Mouse (Mus musculus): ENCODE data around the gene Trib2. TPM values are rescaled to one million over a fixed set of nuclear protein-coding genes. Genes with fewer than 3 reads are reported as not detected.

Gene Trib2
- polyA plus RNA-seq, 1 experiment from 2014 or later, result 11.2 TPM

GRCm38 (mm10) chr12:15795886-15796285 is 20.8 kb downstream of the Trib2 start:
- H3K27ac ChIP-seq (ENCODE audit: low read depth, low read length), result no peak overlapping the region
- no peak for ATAC-seq
- H3K9ac ChIP-seq (ENCODE audit: low read depth, low read length), result no peak overlapping the region
- H3K36me3 ChIP-seq (ENCODE audit: control insufficient read depth, insufficient read depth), result peaks cover 13% of the 10 kb centered on the region; the same call in 1 of the 2 replicates
- H3K4me1 ChIP-seq (replicated peaks; ENCODE audit: control insufficient read depth, insufficient read depth, low read length), result no peaks in the 10 kb centered on the region
- H3K9me3 ChIP-seq (ENCODE audit: control insufficient read depth), result no peaks in the 10 kb centered on the region
- TF ChIP-seq CTCF (IDR thresholded peaks at IDR 0.05; ENCODE audit: low read depth), result no peak
- H3K4me3 ChIP-seq (ENCODE audit: low read depth, low read length), result no peak overlapping the region
- WGBS, result 78% methylated on average over 3 of the region's 3 CpGs
- no peak overlapping the region for H3K4me2 ChIP-seq (replicated peaks; ENCODE audit: low read depth)
- H3K27me3 ChIP-seq (replicated peaks; ENCODE audit: control insufficient read depth, insufficient read depth, low read length), result no peaks in the 10 kb centered on the region

GRCm38 (mm10) chr12:15793336-15793735 is 23.4 kb downstream of the Trib2 start:
- Histone ChIP-seq H3K9me3 (ENCODE audit: control insufficient read depth) (no peaks in the 10 kb centered on the region), H3K27me3 (replicated peaks; ENCODE audit: control insufficient read depth, insufficient read depth, low read length) (no peaks in the 10 kb centered on the region), H3K4me3 (ENCODE audit: low read depth, low read length) (no peak overlapping the region), H3K9ac (ENCODE audit: low read depth, low read length) (no peak overlapping the region), H3K4me1 (replicated peaks; ENCODE audit: control insufficient read depth, insufficient read depth, low read length) (no peaks in the 10 kb centered on the region), H3K4me2 (replicated peaks; ENCODE audit: low read depth) (no peak overlapping the region), H3K27ac (ENCODE audit: low read depth, low read length) (no peak overlapping the region; the same call in 1 of the 2 replicates), H3K36me3 (ENCODE audit: control insufficient read depth, insufficient read depth) (peaks cover 13% of the 10 kb centered on the region; the same call in 1 of the 2 replicates)
- no peak for ATAC-seq
- no peak for TF ChIP-seq CTCF (IDR thresholded peaks at IDR 0.05; ENCODE audit: low read depth)
- WGBS, result 87% methylated on average over 8 of the region's 8 CpGs

GRCm38 (mm10) chr12:15790181-15790580 is 26.5 kb downstream of the Trib2 start:
- no peak for ATAC-seq
- no peaks in the 10 kb centered on the region for H3K27me3 ChIP-seq (replicated peaks; ENCODE audit: control insufficient read depth, insufficient read depth, low read length)
- H3K27ac ChIP-seq (ENCODE audit: low read depth, low read length), result no peak overlapping the region
- no peaks in the 10 kb centered on the region for H3K9me3 ChIP-seq (ENCODE audit: control insufficient read depth)
- 76% methylated on average over 2 of the region's 2 CpGs for WGBS
- no peak for TF ChIP-seq CTCF (IDR thresholded peaks at IDR 0.05; ENCODE audit: low read depth)
- H3K36me3 ChIP-seq (ENCODE audit: control insufficient read depth, insufficient read depth), result peaks cover 13% of the 10 kb centered on the region; the same call in 1 of the 2 replicates
- H3K4me3 ChIP-seq (ENCODE audit: low read depth, low read length), result no peak overlapping the region
- no peak overlapping the region for H3K4me2 ChIP-seq (replicated peaks; ENCODE audit: low read depth)
- no peak overlapping the region for H3K9ac ChIP-seq (ENCODE audit: low read depth, low read length)
- H3K4me1 ChIP-seq (replicated peaks; ENCODE audit: control insufficient read depth, insufficient read depth, low read length), result no peaks in the 10 kb centered on the region

GRCm38 (mm10) chr12:15777047-15777446 is 39.7 kb downstream of the Trib2 start:
- H3K9me3 ChIP-seq (ENCODE audit: control insufficient read depth), result no peaks in the 10 kb centered on the region
- no peaks in the 10 kb centered on the region for H3K4me1 ChIP-seq (replicated peaks; ENCODE audit: control insufficient read depth, insufficient read depth, low read length)
- TF ChIP-seq CTCF (IDR thresholded peaks at IDR 0.05; ENCODE audit: low read depth), result no peak
- no peak overlapping the region for H3K4me3 ChIP-seq (ENCODE audit: low read depth, low read length)
- ATAC-seq, result no peak
- no peak overlapping the region for H3K4me2 ChIP-seq (replicated peaks; ENCODE audit: low read depth)
- H3K36me3 ChIP-seq (ENCODE audit: control insufficient read depth, insufficient read depth), result no peaks in the 10 kb centered on the region
- no peak overlapping the region for H3K27ac ChIP-seq (ENCODE audit: low read depth, low read length)
- H3K27me3 ChIP-seq (replicated peaks; ENCODE audit: control insufficient read depth, insufficient read depth, low read length), result no peaks in the 10 kb centered on the region
- no peak overlapping the region for H3K9ac ChIP-seq (ENCODE audit: low read depth, low read length)

GRCm38 (mm10) chr12:15771686-15772085 is 45.0 kb downstream of the Trib2 start:
- H3K27me3 ChIP-seq (replicated peaks; ENCODE audit: control insufficient read depth, insufficient read depth, low read length), result no peaks in the 10 kb centered on the region
- no peak for ATAC-seq
- no peaks in the 10 kb centered on the region for H3K36me3 ChIP-seq (ENCODE audit: control insufficient read depth, insufficient read depth)
- H3K27ac ChIP-seq (ENCODE audit: low read depth, low read length), result no peak overlapping the region
- 65% methylated on average over 6 of the region's 6 CpGs for WGBS
- H3K9me3 ChIP-seq (ENCODE audit: control insufficient read depth), result no peaks in the 10 kb centered on the region
- TF ChIP-seq CTCF (IDR thresholded peaks at IDR 0.05; ENCODE audit: low read depth), result no peak
- H3K4me1 ChIP-seq (replicated peaks; ENCODE audit: control insufficient read depth, insufficient read depth, low read length), result no peaks in the 10 kb centered on the region
- no peak overlapping the region for H3K4me2 ChIP-seq (replicated peaks; ENCODE audit: low read depth)
- no peak overlapping the region for H3K4me3 ChIP-seq (ENCODE audit: low read depth, low read length)
- no peak overlapping the region for H3K9ac ChIP-seq (ENCODE audit: low read depth, low read length)

GRCm38 (mm10) chr12:15768536-15768935 is 48.2 kb downstream of the Trib2 start:
- no peaks in the 10 kb centered on the region for H3K4me1 ChIP-seq (replicated peaks; ENCODE audit: control insufficient read depth, insufficient read depth, low read length)
- H3K9me3 ChIP-seq (ENCODE audit: control insufficient read depth), result no peaks in the 10 kb centered on the region
- no peak for ATAC-seq

GRCm38 (mm10) chr12:15765996-15766395 is 50.7 kb downstream of the Trib2 start:
- no peak overlapping the region for H3K9ac ChIP-seq (ENCODE audit: low read depth, low read length)
- H3K36me3 ChIP-seq (ENCODE audit: control insufficient read depth, insufficient read depth), result no peaks in the 10 kb centered on the region
- H3K9me3 ChIP-seq (ENCODE audit: control insufficient read depth), result no peaks in the 10 kb centered on the region
- TF ChIP-seq CTCF (IDR thresholded peaks at IDR 0.05; ENCODE audit: low read depth), result no peak
- H3K4me1 ChIP-seq (replicated peaks; ENCODE audit: control insufficient read depth, insufficient read depth, low read length), result no peaks in the 10 kb centered on the region
- no peak overlapping the region for H3K27ac ChIP-seq (ENCODE audit: low read depth, low read length)
- 68% methylated on average over 12 of the region's 12 CpGs for WGBS
- no peak overlapping the region for H3K4me3 ChIP-seq (ENCODE audit: low read depth, low read length)
- ATAC-seq, result no peak
- H3K4me2 ChIP-seq (replicated peaks; ENCODE audit: low read depth), result no peak overlapping the region
- no peaks in the 10 kb centered on the region for H3K27me3 ChIP-seq (replicated peaks; ENCODE audit: control insufficient read depth, insufficient read depth, low read length)

More at GRCm38 (mm10) chr12:15768536-15768935, 48.2 kb downstream of the Trib2 start:
- Histone ChIP-seq H3K27me3 (replicated peaks; ENCODE audit: control insufficient read depth, insufficient read depth, low read length) (no peaks in the 10 kb centered on the region), H3K36me3 (ENCODE audit: control insufficient read depth, insufficient read depth) (no peaks in the 10 kb centered on the region), H3K4me3 (ENCODE audit: low read depth, low read length) (no peak overlapping the region), H3K9ac (ENCODE audit: low read depth, low read length) (no peak overlapping the region), H3K4me2 (replicated peaks; ENCODE audit: low read depth) (no peak overlapping the region), H3K27ac (ENCODE audit: low read depth, low read length) (no peak overlapping the region)
- no peak for TF ChIP-seq CTCF (IDR thresholded peaks at IDR 0.05; ENCODE audit: low read depth)
- WGBS, result 75% methylated on average over 3 of the region's 3 CpGs

Measured in intestine, postnatal 0 days (tissue).